Mouse (Mus musculus) heart, adult 2 months (tissue): ENCODE measurements at regions not wholly inside any gene's neighbourhood (a gene's known extent, or its start where the extent isn't known, plus 50 kb on each side); places are given as distances from the start of the nearest gene placed in this dataset.

Experiments used
- CTCF ChIP-seq: fragments of 200-600 bp; IDR thresholded peaks from 2 replicates; pipeline ENCODE4 v1.8.1; 2022; ENCODE audit warnings: antibody characterized with exemption, mild to moderate bottlenecking, moderate library complexity
- POLR2A ChIP-seq: fragments of 200-500 bp; IDR thresholded peaks from 2 replicates; pipeline ENCODE4 v1.6.1; 2011; ENCODE audit warnings: mild to moderate bottlenecking, low read depth, low read length, control low read depth; ENCODE audit not compliant: insufficient read depth

GRCm38 (mm10) chr13:28790381-28790780 lies 163.1 kb downstream of the Sox4 start:
- no peak for TF ChIP-seq CTCF
- TF ChIP-seq POLR2A, result no peak
